Mouse (Mus musculus) stomach, adult 2 months (tissue): ENCODE results near the gene Mff. TPM values are rescaled to one million over a fixed set of nuclear protein-coding genes. Genes with fewer than 3 reads are reported as not detected.

Source experiments
- polyA plus RNA-seq: library from polyadenylated mRNA; depleted of rRNA; stranded (reverse); fragments of >200 nt; gene quantifications from 2 replicates; pipeline ENCODE4 v1.2.3, GENCODE M21; 2012; rRNA removed

The Mff gene
- 43.2 and 63.6 TPM in 2 replicates for polyA plus RNA-seq

DNA sequence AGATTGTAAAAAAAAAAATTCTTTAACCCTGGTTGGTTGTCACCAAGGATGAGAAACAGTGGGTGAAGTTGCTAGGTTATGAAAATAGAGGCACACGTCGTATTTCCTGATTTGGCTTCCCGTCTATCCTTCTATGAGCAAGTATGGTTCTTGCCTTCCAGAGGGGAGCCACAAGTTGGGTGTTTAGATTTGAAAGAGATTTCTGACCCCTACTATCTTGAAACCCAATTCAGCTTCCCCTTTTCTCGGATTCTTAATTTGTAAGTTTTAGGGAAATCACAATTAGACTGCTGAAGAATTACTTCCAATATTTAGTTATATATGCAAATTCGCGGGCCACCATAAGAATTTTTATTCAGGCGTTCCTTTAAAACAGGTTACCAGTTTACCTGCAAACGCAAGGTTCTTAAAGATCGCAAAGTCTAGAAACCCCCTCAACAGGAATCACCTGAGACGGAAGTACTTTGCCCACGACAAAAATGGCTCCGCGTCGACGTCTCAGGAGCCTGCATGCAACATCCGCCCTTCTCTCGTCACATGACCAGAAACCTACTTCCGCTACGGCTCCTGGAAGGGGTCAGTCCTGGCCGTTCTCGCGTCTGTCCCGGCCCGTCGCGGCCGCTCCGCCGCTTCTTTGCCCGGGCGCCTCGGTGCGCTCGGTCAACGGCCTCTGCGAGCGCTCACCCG is at the start of gene Mff:
Mff (plus strand) TSS at position 552 of the 687 bp plus-strand sequence.

GRCm38 (mm10) chr1:82768269-82768668 is 43.6 kb downstream of the Mff start, which contains the start of gene Tm4sf20:
Gene Tm4sf20, minus strand, starts transcription at chr1:82768461.

DNA sequence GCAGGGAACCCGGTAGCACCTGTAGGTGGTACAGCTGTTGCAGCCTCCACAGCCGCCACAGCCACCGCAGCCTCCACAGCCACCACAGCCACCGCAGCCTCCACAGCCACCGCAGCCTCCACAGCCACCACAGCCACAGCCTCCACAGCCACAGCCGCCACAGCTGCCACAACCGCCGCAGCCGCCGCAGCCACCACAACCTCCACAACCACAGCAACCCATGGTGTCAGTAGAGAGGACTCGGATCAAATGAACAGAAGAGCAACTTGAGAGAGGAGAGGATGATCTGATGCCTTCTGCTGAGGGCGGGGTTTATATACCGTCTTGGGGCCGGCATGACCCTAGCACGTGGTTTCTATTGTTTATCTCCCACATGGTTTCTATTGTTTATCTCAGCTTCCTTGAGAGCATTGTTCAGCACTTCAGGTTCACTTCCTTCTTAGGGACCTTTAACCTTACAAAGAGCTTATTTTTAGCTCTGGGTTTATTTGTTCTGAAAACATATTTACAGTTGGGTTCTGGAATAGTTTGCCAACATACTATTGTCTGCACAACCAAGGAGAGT is 46.4 kb downstream of the Mff start, which contains the start of gene Gm47791:
Gm47791 (minus strand) TSS at position 222 of the 565 bp plus-strand sequence.

Other genes starting within 250 kb of the Mff start
- gene Col4a4, start 138.0 kb upstream of the Mff start, polyA plus RNA-seq, result 0.15 and 0.17 TPM in 2 replicates
- gene Col4a3, start 138.0 kb upstream of the Mff start, polyA plus RNA-seq, result 0.09 and 0.90 TPM in 2 replicates
- gene Tm4sf20, start 43.6 kb downstream of the Mff start, polyA plus RNA-seq, result not detected in 2 replicates
- gene Gm47791, start 46.4 kb downstream of the Mff start, polyA plus RNA-seq, result not detected in 2 replicates
- gene Agfg1, start 114.6 kb downstream of the Mff start, polyA plus RNA-seq, result 11.9 and 12.7 TPM in 2 replicates
- 0.21 and 0.22 TPM in 2 replicates for gene A030005L19Rik, start 188.4 kb downstream of the Mff start, polyA plus RNA-seq
- not detected in 2 replicates for gene A030014E15Rik, start 200.0 kb downstream of the Mff start, polyA plus RNA-seq
- gene Gm6217, start 206.5 kb downstream of the Mff start, polyA plus RNA-seq, result not detected in 2 replicates
- gene A030003K21Rik, start 218.5 kb downstream of the Mff start, polyA plus RNA-seq, result not detected in 2 replicates
- gene Gm7544, start 231.1 kb downstream of the Mff start, polyA plus RNA-seq, result not detected in 2 replicates
- gene Gm47955, start 235.4 kb downstream of the Mff start, polyA plus RNA-seq, result not detected in 2 replicates